Mouse (Mus musculus): ENCODE results near the gene Ssty1.
"Not testable (repeated sequence)": the region's sequence is repeated elsewhere in the genome, so short reads cannot be mapped to it uniquely, and the experiment has no call there.

Gene Ssty1

DNA sequence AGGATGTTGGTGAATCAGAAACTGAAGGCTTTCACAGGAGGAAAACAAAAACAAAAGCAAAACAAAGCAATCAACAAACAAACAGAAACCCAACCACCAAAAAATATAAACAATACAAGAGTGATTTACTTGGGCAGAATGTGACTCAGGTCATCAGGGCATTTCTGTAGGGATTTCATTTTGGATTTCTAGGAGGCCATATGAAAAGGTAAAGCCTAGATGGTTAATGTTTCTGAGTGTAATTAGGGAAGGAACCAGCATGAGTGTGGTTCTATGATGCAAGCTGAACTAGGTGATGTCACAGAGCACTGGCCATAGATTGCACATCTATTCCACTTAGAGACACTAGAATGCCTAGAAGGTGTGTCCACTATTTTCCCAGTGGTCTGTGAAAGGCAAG is at the start of gene Ssty1:
Ssty1 (plus strand) TSS at position 301 of the 400 bp plus-strand sequence.
- not testable (repeated sequence) for DNase-seq (ENCODE audit: low spot score)

- DNase-seq (ENCODE audit: low spot score): not testable (repeated sequence)
These were observed 27.2 kb upstream of the Ssty1 start, which contains the start of gene Gm21764 for GRCm38 (mm10) chrY:18061712-18062111. Gm21764 (minus strand) TSS chrY:18061812.

Data from urinary bladder, postnatal 10 days (tissue).